ENCODE assay signal across 30 mouse cellular contexts in genomic region chr1:39751537-39751936, GRCm38 (mm10). TPM values are rescaled to one million over a fixed set of nuclear protein-coding genes. Genes with fewer than 3 reads are reported as not detected.
"Had no signal": no experiment of that assay in that cellular context is flagged by ENCODE, and none has a peak within 500 bp of the region (broad histone marks: within the 10 kb centered on the region; RNA-seq: fewer than 3 reads in every experiment).

No protein-coding gene starts in this region.

- H3K9me3 ChIP-seq: heart, embryonic 13.5 days; heart, embryonic 15.5 days; hindbrain, embryonic 13.5 days; hindbrain, embryonic 15.5 days; limb, embryonic 15.5 days; liver, embryonic 12.5 days had no signal

- H3K4me2 ChIP-seq: heart, embryonic 11.5 days; heart, embryonic 13.5 days; heart, embryonic 15.5 days; hindbrain, embryonic 13.5 days; hindbrain, embryonic 15.5 days; limb, embryonic 15.5 days; liver, embryonic 12.5 days had no signal

- H3K9ac ChIP-seq: heart, embryonic 13.5 days; heart, embryonic 15.5 days; hindbrain, embryonic 13.5 days; hindbrain, embryonic 15.5 days; limb, embryonic 15.5 days; liver, embryonic 12.5 days; liver, embryonic 14.5 days had no signal

- H3K4me3 ChIP-seq: heart, adult 2 months; heart, embryonic 13.5 days; heart, embryonic 15.5 days; hindbrain, embryonic 13.5 days; hindbrain, embryonic 15.5 days; layer of hippocampus, adult 2 months; left cerebral cortex, adult 2 months; limb, embryonic 15.5 days; liver, embryonic 12.5 days had no signal

- H3K27ac ChIP-seq: heart, adult 2 months; heart, embryonic 13.5 days; heart, embryonic 15.5 days; hindbrain, embryonic 13.5 days; hindbrain, embryonic 15.5 days; hindbrain, postnatal 0 days; layer of hippocampus, adult 2 months; left cerebral cortex, adult 2 months; limb, embryonic 15.5 days; liver, embryonic 12.5 days; liver, embryonic 14.5 days had no signal

- ATAC-seq: hindbrain, postnatal 0 days; intestine, embryonic 16.5 days; liver, embryonic 12.5 days had no signal

- DNase-seq: gastrocnemius, postnatal 14 days; gastrocnemius, postnatal 36 days; heart, adult 2 months; heart, postnatal 14 days; heart, postnatal 36 days; kidney, adult 11 months; kidney, adult 2 months; kidney, postnatal 10 days; kidney, postnatal 25 days; kidney, postnatal 4 days had no signal

- H3K36me3 ChIP-seq: heart, embryonic 13.5 days; heart, embryonic 15.5 days; hindbrain, embryonic 13.5 days; hindbrain, embryonic 15.5 days; limb, embryonic 15.5 days; liver, embryonic 12.5 days had no signal

- H3K27me3 ChIP-seq: heart, embryonic 13.5 days; heart, embryonic 15.5 days; hindbrain, embryonic 13.5 days; hindbrain, embryonic 15.5 days; limb, embryonic 15.5 days; liver, embryonic 12.5 days had no signal

RNA-seq across cellular contexts. Expression of gene Rfx8, which starts 30.7 kb away (rescaled TPM):
- polyA plus RNA-seq: intestine, embryonic 14.5 days; kidney, adult 2 months had no signal

RNA-seq across cellular contexts. Expression of gene Gm3646, which starts 53.6 kb away (rescaled TPM):
- polyA plus RNA-seq: frontal cortex, adult 2 months; hindbrain, embryonic 11.5 days; hindbrain, embryonic 13.5 days; hindbrain, embryonic 15.5 days; hindbrain, postnatal 0 days; intestine, embryonic 14.5 days; intestine, embryonic 16.5 days; kidney, adult 2 months; kidney, embryonic 14.5 days; kidney, embryonic 16.5 days; limb, embryonic 11.5 days; limb, embryonic 15.5 days; liver, adult 2 months; liver, embryonic 12.5 days; liver, embryonic 14.5 days; liver, embryonic 16.5 days had no signal
